Mouse (Mus musculus) cerebellum, adult 2 months (tissue): Measurements from ENCODE around the gene Suv39h1. TPM values are rescaled to one million over a fixed set of nuclear protein-coding genes. Genes with fewer than 3 reads are reported as not detected.
"Not testable (repeated sequence)": the region's sequence is repeated elsewhere in the genome, so short reads cannot be mapped to it uniquely, and the experiment has no call there.

Experiments used
- DNase-seq, 2 experiments: peaks; one replicate each; pipeline ENCODE4 v3.0.0; 2021
- H3K27ac ChIP-seq: fragments of 200-500 bp; 2 replicates; pipeline ENCODE4 v1.5.1; 2012; ENCODE audit warnings: low read length, control low read depth, inconsistent platforms; ENCODE audit not compliant: insufficient read depth
- H3K27me3 ChIP-seq: fragments of 200-500 bp; 2 replicates; pipeline ENCODE4 v1.6.1; 2012; ENCODE audit warnings: inconsistent platforms, mild to moderate bottlenecking, low read length, moderate library complexity; ENCODE audit not compliant: control insufficient read depth, insufficient read depth
- H3K4me1 ChIP-seq: fragments of 200-500 bp; 2 replicates; pipeline ENCODE4 v1.6.1; 2011; ENCODE audit warnings: low read length; ENCODE audit not compliant: control insufficient read depth, insufficient read depth
- H3K4me3 ChIP-seq: fragments of 200-500 bp; replicated peaks from 2 replicates; pipeline ENCODE3; 2011; ENCODE audit warnings: mild to moderate bottlenecking, low read depth, low read length, control low read depth; ENCODE audit not compliant: insufficient read depth
- CTCF ChIP-seq: fragments of 200-500 bp; IDR thresholded peaks from 2 replicates; pipeline ENCODE4 v1.5.1; 2011; ENCODE audit warnings: low read depth, mild to moderate bottlenecking, control low read depth, low read length, moderate library complexity, borderline replicate concordance; ENCODE audit not compliant: insufficient read depth
- POLR2A ChIP-seq: fragments of 200-500 bp; IDR thresholded peaks from 2 replicates; pipeline ENCODE4 v1.6.1; 2011; ENCODE audit warnings: low read length, control low read depth, borderline replicate concordance; ENCODE audit not compliant: insufficient read depth
- WGBS: fragments of 180-500 bp; shearing (Covaris S2); methylation state at CpG from one replicate; pipeline ENCODE4 v1.1.7; 2018; 5-methylcytosine and 5-hydroxymethylcytosine counted together
- polyA plus RNA-seq: library from polyadenylated mRNA; depleted of rRNA; stranded (reverse); fragments of >200 nt; gene quantifications from 2 replicates; pipeline ENCODE4 v1.2.3, GENCODE M21; 2012

Suv39h1 gene
- polyA plus RNA-seq, 1 experiment, result 22.7 TPM

DNA sequence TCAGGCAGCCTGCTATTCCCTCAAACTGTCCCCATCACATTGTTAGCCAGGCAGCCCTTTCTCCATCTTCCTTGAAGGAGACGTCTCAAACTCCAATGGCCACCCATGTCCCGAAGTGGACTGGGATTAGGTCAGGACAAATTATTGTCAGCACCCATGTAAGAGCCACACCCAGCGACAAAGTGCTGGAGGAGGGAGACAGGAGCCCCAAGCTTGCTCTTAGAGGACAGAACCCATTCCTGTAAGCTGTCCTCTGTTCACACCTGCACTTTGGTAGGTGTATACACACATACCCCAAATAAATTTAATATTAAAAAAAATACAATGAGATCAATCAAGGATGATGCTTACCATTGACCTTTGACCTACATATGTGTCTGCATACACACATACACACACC lies 544 bp upstream of the Suv39h1 start:
- peak overlapping the region; percentile 95 for H3K27ac ChIP-seq
- no peaks in the 10 kb centered on the region for H3K27me3 ChIP-seq
- H3K4me3 ChIP-seq, result peak overlapping the region; percentile 74
- DNase-seq, result no peak
- 22% methylated on average over 3 of the region's 3 CpGs for WGBS
- H3K4me1 ChIP-seq, result no peaks in the 10 kb centered on the region
- TF ChIP-seq POLR2A, result no peak
- no peak for TF ChIP-seq CTCF

GRCm38 (mm10) chrX:8073881-8074429 lies 605 bp downstream of the Suv39h1 start:
- H3K27me3 ChIP-seq, result no peaks in the 10 kb centered on the region
- no peak overlapping the region for H3K27ac ChIP-seq
- TF ChIP-seq POLR2A, result no peak
- no peak for TF ChIP-seq CTCF
- WGBS, result 18% methylated on average over 56 of the region's 64 CpGs
- no peaks in the 10 kb centered on the region for H3K4me1 ChIP-seq
- DNase-seq, result peak; percentile 21 to 34
- H3K4me3 ChIP-seq, result peak overlapping the region; percentile 60

DNA sequence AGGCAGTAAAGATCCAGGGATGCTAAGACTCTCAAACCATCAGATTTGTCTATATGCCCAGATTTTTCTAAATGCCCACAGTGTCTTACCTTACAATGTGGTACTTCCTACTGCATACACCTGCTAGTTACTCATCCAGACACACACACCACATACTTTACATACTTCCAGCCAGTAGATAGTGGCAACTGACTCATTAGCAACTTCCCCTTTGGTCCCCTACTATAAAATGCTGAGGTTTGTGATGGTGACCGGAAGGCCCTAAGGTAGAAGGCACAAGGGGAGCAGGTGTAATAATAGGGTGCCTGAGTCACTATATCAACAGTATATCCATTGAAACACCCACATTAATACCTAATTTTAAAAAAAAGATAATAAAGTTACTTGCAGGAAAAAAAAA lies 5.4 kb downstream of the Suv39h1 start:
- WGBS, result 96% methylated on average over 1 of the region's 1 CpGs

DNA sequence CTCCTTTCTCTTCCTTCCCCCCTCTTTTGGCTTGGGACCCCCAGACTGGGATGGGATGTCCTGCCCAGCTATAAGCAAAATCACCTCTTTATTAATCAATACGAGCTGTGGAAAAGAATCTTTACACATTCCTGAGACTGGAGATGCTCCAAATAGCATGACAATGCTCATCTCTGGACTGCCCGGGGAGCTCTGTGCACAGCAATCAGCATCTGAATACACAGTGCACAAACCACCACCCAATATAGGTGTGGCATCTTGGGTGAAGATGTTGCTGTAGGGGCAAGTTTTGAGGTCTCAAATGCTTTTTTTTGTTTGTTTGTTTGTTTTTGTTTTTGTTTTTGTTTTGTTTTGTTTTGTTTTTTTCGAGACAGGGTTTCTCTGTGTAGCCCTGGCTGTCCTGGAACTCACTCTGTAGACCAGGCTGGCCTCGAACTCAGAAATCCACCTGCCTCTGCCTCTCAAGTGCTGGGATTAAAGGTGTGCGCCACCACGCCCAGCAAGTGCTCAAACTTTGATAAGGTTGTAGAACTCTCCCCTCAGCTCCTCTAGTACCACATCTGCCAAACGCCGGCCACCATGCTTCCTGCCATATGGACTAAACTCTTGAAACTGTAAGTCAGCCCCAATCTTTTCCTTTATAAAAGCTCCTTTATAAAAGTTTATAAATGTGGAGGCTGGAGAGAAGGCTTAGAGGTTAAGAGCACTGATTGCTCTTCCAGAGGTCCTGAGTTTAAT lies 23.3 kb downstream of the Suv39h1 start:
- H3K4me3 ChIP-seq, H3K27ac ChIP-seq, DNase-seq, H3K27me3 ChIP-seq, H3K4me1 ChIP-seq: not testable (repeated sequence)
- WGBS, result 79% methylated on average over 8 of the region's 8 CpGs

More for the DNA sequence above, 5.4 kb downstream of the Suv39h1 start:
- DNase-seq, result no peak
- no peak overlapping the region for H3K27ac ChIP-seq
- H3K4me1 ChIP-seq, result no peaks in the 10 kb centered on the region
- TF ChIP-seq CTCF (no peak), POLR2A (no peak)
- H3K4me3 ChIP-seq, result no peak overlapping the region
- no peaks in the 10 kb centered on the region for H3K27me3 ChIP-seq

GRCm38 (mm10) chrX:8033009-8033408 lies 41.6 kb downstream of the Suv39h1 start:
- H3K4me3 ChIP-seq, result no peak overlapping the region
- no peak for DNase-seq
- no peak for TF ChIP-seq CTCF
- no peaks in the 10 kb centered on the region for H3K4me1 ChIP-seq
- no peak overlapping the region for H3K27ac ChIP-seq
- H3K27me3 ChIP-seq, result no peaks in the 10 kb centered on the region
- WGBS, result 63% methylated on average over 1 of the region's 1 CpGs

- no peaks in the 10 kb centered on the region for H3K4me1 ChIP-seq
- no peak overlapping the region for H3K27ac ChIP-seq
- DNase-seq, result no peak
- no peak for TF ChIP-seq CTCF
- TF ChIP-seq POLR2A, result no peak
- no peaks in the 10 kb centered on the region for H3K27me3 ChIP-seq
- WGBS, result 74% methylated on average over 4 of the region's 4 CpGs
- no peak overlapping the region for H3K4me3 ChIP-seq
Measured at GRCm38 (mm10) chrX:8026811-8027210, 47.7 kb downstream of the Suv39h1 start.

- TF ChIP-seq POLR2A, result no peak
- no peak for TF ChIP-seq CTCF
- Histone ChIP-seq H3K4me1 (no peaks in the 10 kb centered on the region), H3K4me3 (no peak overlapping the region), H3K27ac (no peak overlapping the region), H3K27me3 (no peaks in the 10 kb centered on the region)
- DNase-seq, result no peak
- 48% methylated on average over 2 of the region's 2 CpGs for WGBS
Measured at GRCm38 (mm10) chrX:8024795-8025194, 49.8 kb downstream of the Suv39h1 start.

- no peaks in the 10 kb centered on the region for H3K27me3 ChIP-seq
- no peak for DNase-seq
- no peaks in the 10 kb centered on the region for H3K4me1 ChIP-seq
- WGBS, result 82% methylated on average over 2 of the region's 2 CpGs
- peak; percentile 6; the same call in 1 of the 2 replicates for TF ChIP-seq CTCF
- TF ChIP-seq POLR2A, result no peak
- no peak overlapping the region for H3K4me3 ChIP-seq
- no peak overlapping the region for H3K27ac ChIP-seq
Measured at GRCm38 (mm10) chrX:8020111-8020778, 54.3 kb downstream of the Suv39h1 start.
